Mouse (Mus musculus) ES-Bruce4 (cell line): ENCODE data around the gene Slc25a33. TPM values are rescaled to one million over a fixed set of nuclear protein-coding genes. Genes with fewer than 3 reads are reported as not detected.

ENCODE experiments used
- H3K27ac ChIP-seq: 2 replicates; pipeline ENCODE4 v1.5.1; 2012; ENCODE audit warnings: low read length, inconsistent platforms; ENCODE audit not compliant: insufficient read depth
- H3K27me3 ChIP-seq: 2 replicates; pipeline ENCODE4 v1.6.1; 2012; ENCODE audit warnings: mild to moderate bottlenecking, low read length, inconsistent platforms; ENCODE audit not compliant: control insufficient read depth, poor library complexity, insufficient read depth, severe bottlenecking
- H3K36me3 ChIP-seq: 2 replicates; pipeline ENCODE4 v1.6.1; 2012; ENCODE audit warnings: inconsistent platforms, mild to moderate bottlenecking, low read length, moderate library complexity; ENCODE audit not compliant: control insufficient read depth, poor library complexity, insufficient read depth, severe bottlenecking
- H3K4me1 ChIP-seq: one replicate; pipeline ENCODE4 v1.8.1; 2011; ENCODE audit warnings: low read length; ENCODE audit not compliant: control insufficient read depth, insufficient read depth
- H3K4me3 ChIP-seq: 2 replicates; pipeline ENCODE4 v1.5.1; 2011; ENCODE audit warnings: low read depth, mild to moderate bottlenecking, low read length
- H3K9ac ChIP-seq: 2 replicates; pipeline ENCODE4 v1.6.1; 2012; ENCODE audit warnings: low read depth, mild to moderate bottlenecking, inconsistent platforms; ENCODE audit not compliant: poor library complexity, severe bottlenecking
- H3K9me3 ChIP-seq: replicated peaks from 2 replicates; pipeline ENCODE4 v1.6.1; 2012; ENCODE audit warnings: mild to moderate bottlenecking, low read length, inconsistent platforms; ENCODE audit not compliant: control insufficient read depth, poor library complexity, insufficient read depth, severe bottlenecking
- CTCF ChIP-seq: IDR thresholded peaks from one replicate; pipeline ENCODE4 v1.8.1; 2011; ENCODE audit warnings: low read depth, low read length
- EP300 ChIP-seq: IDR thresholded peaks from 2 replicates; pipeline ENCODE4 v1.6.1; 2011; ENCODE audit warnings: low read depth, low read length; ENCODE audit not compliant: insufficient read depth
- POLR2A ChIP-seq: IDR thresholded peaks from one replicate; pipeline ENCODE4 v1.8.1; 2011; ENCODE audit warnings: low read length; ENCODE audit not compliant: insufficient read depth
- polyA plus RNA-seq: library from polyadenylated mRNA; stranded (reverse); fragments of >200 nt; gene quantifications from 2 replicates; pipeline ENCODE4 v1.2.4, GENCODE M21; 2011; ENCODE audit warnings: low read depth; ENCODE audit not compliant: missing spikeins, insufficient read depth, insufficient read length

Gene Slc25a33
- polyA plus RNA-seq, 1 experiment: 11.9 TPM

GRCm38 (mm10) chr4:149802269-149802668 is 28.2 kb upstream of the Slc25a33 start:
- Histone ChIP-seq H3K27me3 (no peaks in the 10 kb centered on the region), H3K9me3 (no peaks in the 10 kb centered on the region), H3K9ac (no peak overlapping the region), H3K27ac (no peak overlapping the region), H3K4me1 (peaks cover 10% of the 10 kb centered on the region), H3K4me3 (no peak overlapping the region), H3K36me3 (no peaks in the 10 kb centered on the region)
- TF ChIP-seq CTCF: no peak
- no peak for TF ChIP-seq EP300
- TF ChIP-seq POLR2A: no peak

GRCm38 (mm10) chr4:149800576-149800975 is 26.5 kb upstream of the Slc25a33 start:
- no peaks in the 10 kb centered on the region for H3K27me3 ChIP-seq
- no peaks in the 10 kb centered on the region for H3K36me3 ChIP-seq
- no peak overlapping the region for H3K4me3 ChIP-seq
- H3K4me1 ChIP-seq: peaks cover 10% of the 10 kb centered on the region
- TF ChIP-seq EP300 (no peak), CTCF (no peak), POLR2A (no peak)
- no peaks in the 10 kb centered on the region for H3K9me3 ChIP-seq
- 0 out of 2 replicates have a peak overlapping the region, but pooled peaks have one; percentile 7 for H3K9ac ChIP-seq
- no peak overlapping the region for H3K27ac ChIP-seq

GRCm38 (mm10) chr4:149800172-149800464 is 26.0 kb upstream of the Slc25a33 start:
- H3K27ac ChIP-seq: no peak overlapping the region
- H3K27me3 ChIP-seq: no peaks in the 10 kb centered on the region
- H3K4me3 ChIP-seq: no peak overlapping the region
- no peaks in the 10 kb centered on the region for H3K36me3 ChIP-seq
- H3K4me1 ChIP-seq: peaks cover 10% of the 10 kb centered on the region
- H3K9ac ChIP-seq: no peak overlapping the region
- TF ChIP-seq CTCF (no peak), EP300 (peak; percentile 74)
- H3K9me3 ChIP-seq: no peaks in the 10 kb centered on the region

- H3K36me3 ChIP-seq: no peaks in the 10 kb centered on the region
- peak overlapping the region; percentile 55 for H3K27ac ChIP-seq
These were observed 25.5 kb upstream of the Slc25a33 start for GRCm38 (mm10) chr4:149799346-149800171.

GRCm38 (mm10) chr4:149798684-149799309 is 24.7 kb upstream of the Slc25a33 start:
- no peaks in the 10 kb centered on the region for H3K27me3 ChIP-seq
- H3K4me1 ChIP-seq: peaks cover 12% of the 10 kb centered on the region
- TF ChIP-seq CTCF (no peak), EP300 (peak; percentile 99)
- peak overlapping the region; percentile 89 for H3K27ac ChIP-seq
- H3K9ac ChIP-seq: no peak overlapping the region
- H3K9me3 ChIP-seq: no peaks in the 10 kb centered on the region
- no peak overlapping the region for H3K4me3 ChIP-seq
- no peaks in the 10 kb centered on the region for H3K36me3 ChIP-seq

More at GRCm38 (mm10) chr4:149799346-149800171, 25.5 kb upstream of the Slc25a33 start:
- no peak overlapping the region for H3K9ac ChIP-seq
- no peaks in the 10 kb centered on the region for H3K27me3 ChIP-seq
- no peaks in the 10 kb centered on the region for H3K9me3 ChIP-seq
- peaks cover 11% of the 10 kb centered on the region for H3K4me1 ChIP-seq
- no peak overlapping the region for H3K4me3 ChIP-seq
- no peak for TF ChIP-seq EP300
- peak; percentile 14 for TF ChIP-seq CTCF

GRCm38 (mm10) chr4:149798116-149798515 is 24.0 kb upstream of the Slc25a33 start:
- H3K9ac ChIP-seq: no peak overlapping the region
- TF ChIP-seq CTCF (no peak), POLR2A (no peak), EP300 (no peak)
- H3K4me3 ChIP-seq: no peak overlapping the region
- H3K27ac ChIP-seq: peak overlapping the region; percentile 89
- no peaks in the 10 kb centered on the region for H3K9me3 ChIP-seq
- no peaks in the 10 kb centered on the region for H3K36me3 ChIP-seq
- peaks cover 12% of the 10 kb centered on the region for H3K4me1 ChIP-seq
- no peaks in the 10 kb centered on the region for H3K27me3 ChIP-seq
